Mouse (Mus musculus) c-Kit-positive CD71-positive TER-119-negative erythroid progenitor cells, embryonic 14.5 days (primary cell): ENCODE results near the gene Dbn1.

Source experiments
- DNase-seq: peaks from one replicate; pipeline ENCODE4 v3.0.0-alpha.2; 2013; ENCODE audit warnings: low read depth

The Dbn1 gene

GRCm38 (mm10) chr13:55510668-55511491, 23.0 kb upstream of the Dbn1 start:
- DNase-seq: no peak

GRCm38 (mm10) chr13:55510332-55510667, 22.4 kb upstream of the Dbn1 start:
- DNase-seq: no peak

DNA sequence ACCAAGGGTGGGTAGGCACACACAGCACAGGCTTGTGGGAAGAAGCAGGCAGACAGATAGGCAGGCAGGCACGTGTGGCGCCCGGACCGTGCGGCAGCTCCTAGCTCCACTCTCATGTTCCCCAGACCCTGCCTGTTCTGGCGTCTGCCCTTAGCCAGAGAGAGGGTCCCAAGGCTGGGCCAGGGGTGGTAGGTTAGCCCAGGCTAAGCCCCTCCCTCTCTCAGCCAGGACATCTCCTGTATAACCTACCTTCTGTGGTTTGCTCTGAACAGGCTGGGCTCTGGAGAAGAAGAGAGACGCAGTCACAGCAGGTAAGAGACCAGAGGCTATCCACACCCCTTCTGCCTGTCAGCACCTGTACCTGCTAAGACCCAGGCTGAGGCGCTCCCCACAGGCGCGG, 20.6 kb upstream of the Dbn1 start:
- no peak for DNase-seq

- DNase-seq: no peak
Measured at GRCm38 (mm10) chr13:55507877-55508276, 20.0 kb upstream of the Dbn1 start.

GRCm38 (mm10) chr13:55506697-55507096, 18.8 kb upstream of the Dbn1 start:
- no peak for DNase-seq

GRCm38 (mm10) chr13:55505810-55506209, 17.9 kb upstream of the Dbn1 start:
- DNase-seq: no peak

- DNase-seq: no peak
Measured at GRCm38 (mm10) chr13:55504390-55504789, 16.5 kb upstream of the Dbn1 start.

DNA sequence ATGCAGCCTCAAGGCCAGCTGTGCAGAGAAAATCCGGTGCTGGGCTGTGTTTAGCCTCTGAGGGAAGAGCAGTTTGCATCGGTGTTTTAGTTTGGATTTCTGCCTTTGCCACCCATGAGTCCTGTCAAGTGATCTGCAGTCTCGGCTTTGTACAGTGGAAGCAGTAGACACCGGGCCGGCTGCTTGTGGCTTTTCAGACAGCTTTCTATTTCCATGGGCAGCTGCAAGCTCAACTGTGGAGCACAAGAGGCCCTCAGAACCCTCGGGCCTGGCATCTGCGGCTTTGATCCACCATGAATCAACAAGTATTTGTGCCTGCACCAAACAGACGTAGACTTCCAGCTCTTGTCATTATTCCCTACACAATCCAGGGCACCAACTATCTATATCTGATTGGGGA, 14.5 kb upstream of the Dbn1 start:
- no peak for DNase-seq

DNA sequence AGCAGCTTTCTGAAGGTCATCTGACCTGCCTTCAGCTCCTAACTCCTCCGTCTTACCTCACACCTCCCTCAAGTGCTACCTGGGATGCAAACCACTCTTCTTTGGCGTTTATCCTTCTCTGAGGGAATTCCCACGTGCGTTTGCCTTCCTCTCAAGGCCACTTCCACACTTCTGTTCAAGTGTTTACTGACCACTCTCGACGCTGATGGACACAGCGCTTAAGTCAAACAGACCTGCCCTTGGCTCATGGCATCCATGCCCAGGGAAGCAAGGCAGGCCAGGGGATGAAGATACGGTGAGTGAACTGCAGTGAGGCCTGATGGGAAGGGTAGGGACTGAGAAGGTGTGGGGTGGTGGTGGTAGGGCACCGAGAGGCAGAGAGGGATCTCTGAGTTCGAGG, 12.7 kb upstream of the Dbn1 start:
- no peak for DNase-seq

GRCm38 (mm10) chr13:55498906-55499305, 11.0 kb upstream of the Dbn1 start:
- DNase-seq: no peak

DNA sequence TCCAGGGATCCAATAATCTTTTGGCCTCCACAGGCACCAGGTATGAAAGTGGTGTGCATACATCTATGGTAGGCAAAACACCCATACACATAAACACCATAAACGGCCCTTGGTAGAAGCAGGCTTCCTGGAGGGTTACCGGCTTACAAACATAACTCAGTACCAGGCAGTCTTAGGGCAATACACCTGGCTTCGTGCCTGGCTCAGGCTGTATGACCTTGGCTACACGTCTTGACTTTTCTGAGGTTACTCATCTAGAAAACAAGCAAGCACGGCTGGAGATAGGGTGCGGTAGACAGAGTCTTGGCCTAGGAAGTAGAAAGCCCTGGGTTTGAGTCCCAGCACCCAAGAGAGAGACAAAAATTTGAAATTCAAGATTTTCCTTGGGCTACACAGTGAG, 8.8 kb upstream of the Dbn1 start:
- no peak for DNase-seq

DNA sequence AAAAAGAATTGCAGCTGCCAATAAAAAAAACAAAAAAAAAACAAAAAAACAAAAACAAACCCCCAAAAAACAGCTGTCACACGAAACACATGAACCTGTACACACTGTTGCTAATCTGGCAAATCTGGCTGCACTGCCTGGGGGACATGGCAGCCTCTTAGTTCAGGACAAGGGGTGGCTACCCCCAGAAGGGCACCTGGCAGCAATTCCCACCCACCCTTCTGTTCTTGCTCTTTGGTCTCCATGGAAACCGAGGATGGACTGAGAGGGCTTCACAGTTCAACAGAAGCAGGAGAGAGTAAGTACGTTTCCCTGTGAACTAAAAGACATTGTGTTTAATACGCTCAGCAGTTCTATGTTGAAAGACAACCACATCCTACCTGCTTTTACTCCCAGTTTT, 7.8 kb upstream of the Dbn1 start:
- DNase-seq: no peak

DNA sequence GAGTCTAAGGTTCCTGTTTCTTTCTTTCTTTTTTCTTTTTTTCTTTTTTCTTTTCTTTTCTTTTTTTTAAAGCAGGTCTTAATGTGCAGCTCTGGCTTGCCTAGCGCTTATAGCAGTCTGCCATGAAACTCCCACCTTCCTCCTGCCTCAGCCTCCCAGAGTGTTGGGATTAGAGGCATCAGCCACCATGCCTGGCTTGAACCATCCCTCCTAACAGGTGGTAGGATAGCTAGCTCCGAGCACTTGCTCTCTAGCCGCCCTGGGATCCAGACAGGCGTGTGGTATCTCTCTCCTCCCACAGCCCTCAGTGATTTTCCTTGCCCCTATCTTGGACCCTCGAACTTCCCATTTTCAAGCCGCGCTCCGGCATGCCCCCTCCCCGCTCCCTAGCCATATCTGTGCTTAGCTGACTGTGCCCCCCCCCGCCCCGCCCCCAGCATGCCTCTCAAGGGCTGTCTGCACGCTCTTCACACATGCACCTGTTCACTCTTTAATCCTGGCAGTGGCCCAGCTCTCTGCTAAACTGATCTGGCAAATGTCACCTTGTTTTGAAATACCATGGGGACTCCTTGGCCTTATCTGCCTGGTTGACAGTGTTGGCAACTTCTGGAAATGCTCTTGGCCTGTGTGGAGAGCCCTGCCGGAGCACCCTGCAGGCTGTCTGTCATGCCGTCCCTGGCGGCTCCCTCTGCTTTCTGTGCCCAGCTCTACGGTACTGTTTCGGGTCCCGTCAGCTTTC, 7.1 kb upstream of the Dbn1 start:
- no peak for DNase-seq

DNA sequence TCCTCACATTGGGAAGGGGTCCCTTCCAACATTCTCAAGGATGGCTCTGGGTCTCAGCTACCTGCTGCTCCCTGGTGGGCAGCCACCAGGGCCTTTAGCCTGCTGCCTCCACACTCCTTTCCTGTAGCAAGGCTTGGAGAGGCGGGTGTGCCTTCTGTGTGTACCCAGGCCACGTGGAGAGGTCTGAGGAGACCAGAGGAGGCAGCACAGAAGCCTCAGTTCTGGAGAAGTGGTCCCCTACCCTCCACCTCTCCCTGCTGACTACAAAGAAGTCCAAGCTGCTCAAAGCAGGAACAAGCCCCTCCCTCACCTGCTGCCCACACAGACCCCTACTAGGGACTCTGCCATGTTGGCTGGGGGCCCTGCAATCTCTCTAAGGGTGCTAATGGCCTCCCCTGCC, 6.3 kb upstream of the Dbn1 start:
- no peak for DNase-seq

GRCm38 (mm10) chr13:55486916-55487577, 864 bp downstream of the Dbn1 start:
- no peak for DNase-seq

- no peak for DNase-seq
Measured at GRCm38 (mm10) chr13:55486029-55486794, 1.7 kb downstream of the Dbn1 start.

DNA sequence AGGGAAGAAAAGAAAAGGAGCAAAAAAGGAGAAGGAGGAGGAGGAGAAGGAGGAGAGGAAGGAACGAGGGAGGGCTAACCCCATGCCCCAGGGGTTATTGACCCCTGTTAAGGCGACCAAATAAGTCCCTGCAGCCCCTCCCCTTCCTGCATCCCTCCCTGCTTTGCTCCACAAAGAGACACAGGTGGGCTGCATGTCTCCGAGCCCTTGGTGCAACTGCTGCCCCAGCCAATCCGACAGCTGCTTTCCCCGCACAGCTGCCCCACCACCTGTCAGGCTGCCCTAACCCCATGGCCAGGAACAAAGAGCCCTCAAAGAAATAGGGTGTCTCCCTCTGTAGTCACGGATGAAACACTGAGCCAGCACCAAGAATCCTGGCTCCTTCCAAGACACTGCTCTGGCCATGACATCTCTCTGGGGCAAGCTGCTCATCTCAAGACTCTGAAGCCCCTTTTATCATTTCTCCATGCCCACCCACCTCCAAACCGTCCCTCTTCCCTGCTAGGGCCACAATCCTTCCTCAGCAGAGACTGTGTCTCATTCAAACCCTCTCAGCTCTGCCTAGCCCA, 3.3 kb downstream of the Dbn1 start:
- DNase-seq: no peak

DNA sequence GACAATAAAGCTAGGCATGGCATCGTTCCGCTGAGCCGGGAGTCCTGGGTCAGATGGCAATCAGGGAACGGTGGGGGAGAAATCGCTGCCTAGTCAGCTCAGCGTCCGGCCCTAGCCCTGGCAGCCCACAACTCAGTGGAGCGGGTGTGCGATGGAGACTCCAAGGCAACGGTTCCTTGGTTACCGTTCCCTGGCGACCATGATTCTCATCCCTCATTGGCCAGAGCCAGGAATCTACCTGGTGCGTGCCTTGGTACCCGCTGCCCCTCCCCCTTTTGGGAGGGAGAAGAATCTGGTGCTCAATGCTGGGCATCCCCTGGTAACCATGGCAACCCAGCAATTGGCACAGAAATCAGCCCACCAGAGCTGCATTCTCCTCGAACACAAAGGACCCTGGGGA, 4.3 kb downstream of the Dbn1 start:
- no peak for DNase-seq

DNA sequence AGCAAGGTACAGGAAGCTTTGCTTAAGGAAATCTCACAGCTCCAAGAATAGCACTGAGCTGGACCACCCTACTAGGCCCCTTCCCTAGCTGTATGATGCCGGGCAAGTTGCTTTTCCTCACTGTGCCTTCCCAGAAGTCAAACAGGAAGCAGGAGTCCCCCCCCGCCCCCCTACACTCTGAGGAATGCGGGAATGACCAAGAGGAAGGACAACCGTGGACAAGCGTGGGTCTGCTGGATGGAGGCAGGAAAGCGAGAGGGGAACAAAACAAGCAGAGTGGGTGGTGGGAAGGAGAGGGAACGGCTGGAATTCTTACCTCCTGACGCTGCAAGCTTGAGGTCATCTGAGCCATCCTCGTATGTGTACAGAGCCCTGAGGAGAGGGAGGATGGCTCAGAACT, 4.8 kb downstream of the Dbn1 start:
- no peak for DNase-seq

DNA sequence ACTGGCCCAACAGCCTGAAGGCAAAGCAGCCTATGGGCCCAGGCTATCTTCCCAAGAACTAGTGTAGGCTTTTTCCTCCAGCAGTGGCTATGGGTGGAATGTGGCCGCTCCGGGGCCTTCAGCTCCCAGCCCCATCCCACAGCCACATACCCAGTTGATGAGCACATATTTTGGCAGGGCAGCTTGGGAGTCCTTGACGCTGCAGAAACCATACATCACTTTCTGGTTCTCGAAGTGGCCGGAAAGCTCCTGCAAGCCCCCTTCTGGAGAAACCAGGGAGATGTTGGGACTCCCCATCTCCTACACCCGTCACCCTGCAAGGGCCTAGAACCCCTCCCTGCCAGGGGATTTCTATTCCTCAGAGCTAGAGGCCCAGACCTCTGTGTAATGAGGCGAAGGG, 5.4 kb downstream of the Dbn1 start:
- no peak for DNase-seq

DNA sequence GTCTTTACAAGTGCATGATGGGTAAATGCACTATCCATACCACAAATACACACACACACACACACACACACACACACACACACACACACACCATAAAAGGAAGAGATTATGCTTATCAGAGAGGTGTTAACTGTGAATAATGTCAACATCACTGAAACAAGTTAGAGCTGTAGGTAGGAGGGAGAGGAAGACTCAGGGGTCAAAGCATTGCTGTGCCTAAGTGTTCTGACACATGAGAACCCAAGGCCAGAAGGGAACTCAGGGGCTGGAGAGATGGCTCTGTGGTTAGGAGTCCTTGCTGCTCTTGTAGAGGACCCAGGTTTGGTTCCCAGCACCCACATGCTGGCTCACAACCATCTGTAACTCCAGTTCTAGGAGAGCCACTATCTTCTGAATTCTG, 8.0 kb downstream of the Dbn1 start:
- no peak for DNase-seq

- no peak for DNase-seq
Measured at GRCm38 (mm10) chr13:55479008-55479407, 8.9 kb downstream of the Dbn1 start.
